In the genomic region with DNA sequence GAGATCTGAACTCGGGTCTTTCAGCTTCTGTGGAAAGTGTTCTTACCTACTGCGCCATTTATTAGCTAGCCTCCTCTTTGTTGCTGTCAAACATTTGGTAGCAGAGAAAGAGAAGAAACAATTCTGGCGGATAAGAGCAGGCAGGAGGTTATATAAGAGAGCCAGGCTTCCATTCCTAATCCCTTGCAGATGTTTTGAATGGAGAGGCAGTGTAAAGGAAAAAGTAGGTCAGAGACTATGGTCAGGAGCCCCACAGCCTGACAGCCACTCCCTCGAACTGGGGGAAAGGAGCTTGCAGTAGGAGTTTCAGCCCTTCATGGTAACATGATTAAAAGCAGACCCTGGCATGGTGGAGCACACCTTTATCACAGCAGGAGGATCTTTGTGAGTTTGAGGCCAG, we compare ENCODE assay signal across 26 mouse cellular contexts. TPM values are rescaled to one million over a fixed set of nuclear protein-coding genes. Genes with fewer than 3 reads are reported as not detected.
A peak's percentile ranks its signal among the peaks of the same experiment; 100 is the strongest.
DNase-seq lines count a peak whose midpoint lies in the region; ATAC-seq lines count a peak whose summit lies in the region.
"Had no signal": no experiment of that assay in that cellular context is flagged by ENCODE, and none has a peak within 500 bp of the region (broad histone marks: within the 10 kb centered on the region; RNA-seq: fewer than 3 reads in every experiment).

No protein-coding gene starts in this region.

- no peaks in the 10 kb centered on the region for H3K27me3 ChIP-seq in forebrain, embryonic 13.5 days
- H3K27me3 ChIP-seq in forebrain, embryonic 16.5 days (replicated peaks; ENCODE audit: control insufficient read depth, insufficient read depth, low read length), result no peaks in the 10 kb centered on the region
- no peaks in the 10 kb centered on the region for H3K27me3 ChIP-seq in embryonic facial prominence, embryonic 15.5 days
- H3K27me3 ChIP-seq in hindbrain, embryonic 12.5 days, result no peaks in the 10 kb centered on the region
- H3K27me3 ChIP-seq: heart, embryonic 15.5 days had no signal

- peaks cover 19% of the 10 kb centered on the region for H3K36me3 ChIP-seq in forebrain, embryonic 13.5 days (ENCODE audit: poor library complexity, severe bottlenecking)
- H3K36me3 ChIP-seq in forebrain, embryonic 16.5 days (ENCODE audit: control insufficient read depth, insufficient read depth), result 0 out of 2 replicates have a peak, but pooled peaks cover 2% of the 10 kb centered on the region
- H3K36me3 ChIP-seq in embryonic facial prominence, embryonic 15.5 days, result peaks cover 14% of the 10 kb centered on the region
- peaks cover 15% of the 10 kb centered on the region for H3K36me3 ChIP-seq in hindbrain, embryonic 12.5 days

- H3K4me2 ChIP-seq in forebrain, embryonic 13.5 days, result no peak overlapping the region
- H3K4me2 ChIP-seq in forebrain, embryonic 16.5 days (ENCODE audit: low read length), result no peak overlapping the region
- H3K4me2 ChIP-seq in embryonic facial prominence, embryonic 15.5 days (replicated peaks), result no peak overlapping the region
- H3K4me2 ChIP-seq in hindbrain, embryonic 12.5 days (replicated peaks), result no peak overlapping the region
- H3K4me2 ChIP-seq: heart, embryonic 15.5 days; liver, embryonic 11.5 days; lung, embryonic 14.5 days had no signal

- H3K9ac ChIP-seq in forebrain, embryonic 13.5 days, result peak overlapping the region; percentile 31; the same call in 1 of the 2 replicates
- H3K9ac ChIP-seq in forebrain, embryonic 16.5 days (replicated peaks; ENCODE audit: low read depth, low read length), result no peak overlapping the region
- H3K9ac ChIP-seq in embryonic facial prominence, embryonic 15.5 days, result no peak overlapping the region
- H3K9ac ChIP-seq in hindbrain, embryonic 12.5 days, result no peak overlapping the region
- H3K9ac ChIP-seq: heart, embryonic 15.5 days; lung, embryonic 14.5 days had no signal

- WGBS in forebrain, embryonic 13.5 days, result 31% methylated on average over 4 of the region's 4 CpGs
- 35% methylated on average over 4 of the region's 4 CpGs for WGBS in forebrain, embryonic 16.5 days
- 40% methylated on average over 4 of the region's 4 CpGs for WGBS in embryonic facial prominence, embryonic 15.5 days
- WGBS in hindbrain, embryonic 12.5 days, result 74% methylated on average over 4 of the region's 4 CpGs

- no peak overlapping the region for H3K4me3 ChIP-seq in forebrain, embryonic 13.5 days
- no peak overlapping the region for H3K4me3 ChIP-seq in forebrain, embryonic 16.5 days (replicated peaks; ENCODE audit: low read length)
- H3K4me3 ChIP-seq in embryonic facial prominence, embryonic 15.5 days (replicated peaks), result no peak overlapping the region
- no peak overlapping the region for H3K4me3 ChIP-seq in hindbrain, embryonic 12.5 days
- H3K4me3 ChIP-seq: erythroblast, embryonic 14.5 days; heart, embryonic 15.5 days had no signal

- peak; percentile 29 for DNase-seq in brain, adult 2 months (ENCODE audit: low read depth, low spot score)
- peak; percentile 32 for DNase-seq in retina, postnatal 1 day
- DNase-seq in lung, postnatal 25 days (ENCODE audit: low spot score), result no peak
- DNase-seq: adrenal gland, adult 2 months; cerebellum, adult 9-11 months; gastrocnemius, postnatal 14 days; heart, adult 18-20 months; heart, postnatal 4 days; kidney, postnatal 36 days; lung, embryonic 14.5 days; lung, postnatal 4 days; thymus, postnatal 36 days had no signal

- ATAC-seq in forebrain, embryonic 13.5 days, result no peak
- ATAC-seq in forebrain, embryonic 16.5 days, result no peak
- no peak for ATAC-seq in embryonic facial prominence, embryonic 15.5 days (ENCODE audit: insufficient number of reproducible peaks, low FRiP score, low TSS enrichment, low read depth)
- no peak for ATAC-seq in hindbrain, embryonic 12.5 days (ENCODE audit: low FRiP score)
- ATAC-seq: hindbrain, embryonic 16.5 days; intestine, embryonic 16.5 days had no signal

- H3K27ac ChIP-seq in forebrain, embryonic 13.5 days, result no peak overlapping the region
- no peak overlapping the region for H3K27ac ChIP-seq in forebrain, embryonic 16.5 days (ENCODE audit: low read length)
- H3K27ac ChIP-seq in embryonic facial prominence, embryonic 15.5 days (replicated peaks), result peak overlapping the region; percentile 52; the same call in 1 of the 2 replicates
- no peak overlapping the region for H3K27ac ChIP-seq in hindbrain, embryonic 12.5 days
- H3K27ac ChIP-seq: heart, embryonic 15.5 days had no signal

- peaks cover 25% of the 10 kb centered on the region for H3K4me1 ChIP-seq in forebrain, embryonic 13.5 days
- H3K4me1 ChIP-seq in forebrain, embryonic 16.5 days (replicated peaks; ENCODE audit: control insufficient read depth, insufficient read depth, low read length), result peaks cover 7% of the 10 kb centered on the region
- peaks cover 21% of the 10 kb centered on the region for H3K4me1 ChIP-seq in embryonic facial prominence, embryonic 15.5 days
- H3K4me1 ChIP-seq in hindbrain, embryonic 12.5 days, result peaks cover 10% of the 10 kb centered on the region

- H3K9me3 ChIP-seq in forebrain, embryonic 13.5 days (replicated peaks), result no peaks in the 10 kb centered on the region
- H3K9me3 ChIP-seq in forebrain, embryonic 16.5 days (ENCODE audit: control insufficient read depth, low read length), result no peaks in the 10 kb centered on the region
- no peaks in the 10 kb centered on the region for H3K9me3 ChIP-seq in embryonic facial prominence, embryonic 15.5 days (replicated peaks)
- H3K9me3 ChIP-seq in hindbrain, embryonic 12.5 days (replicated peaks), result no peaks in the 10 kb centered on the region
- H3K9me3 ChIP-seq: heart, embryonic 15.5 days had no signal

RNA-seq across cellular contexts. Expression of a gene that starts 4.5 kb away (rescaled TPM):
- polyA plus RNA-seq in forebrain, embryonic 13.5 days (2015; fragmentation: Nextera tagmentation; extraction: Ambion mirVana), result 52.9 and 62.1 TPM in 2 replicates
- 29.4 and 32.2 TPM in 2 replicates for polyA plus RNA-seq in forebrain, embryonic 16.5 days (2015; fragmentation: Nextera tagmentation; extraction: Ambion mirVana)
- polyA plus RNA-seq in embryonic facial prominence, embryonic 15.5 days (2015; fragmentation: Nextera tagmentation; extraction: Ambion mirVana), result 43.8 and 48.1 TPM in 2 replicates
- polyA plus RNA-seq in hindbrain, embryonic 12.5 days (2016; fragmentation: Nextera tagmentation; extraction: Ambion mirVana), result 46.2 and 53.7 TPM in 2 replicates

RNA-seq across cellular contexts. Expression of a gene that starts 10.7 kb away (rescaled TPM):
- polyA plus RNA-seq in forebrain, embryonic 13.5 days (2015; fragmentation: Nextera tagmentation; extraction: Ambion mirVana), result 0.13 and 0.21 TPM in 2 replicates
- not detected in 2 replicates for polyA plus RNA-seq in forebrain, embryonic 16.5 days (2015; fragmentation: Nextera tagmentation; extraction: Ambion mirVana)
- 0.23 and 0.28 TPM in 2 replicates for polyA plus RNA-seq in embryonic facial prominence, embryonic 15.5 days (2015; fragmentation: Nextera tagmentation; extraction: Ambion mirVana)
- not detected in 2 replicates for polyA plus RNA-seq in hindbrain, embryonic 12.5 days (2016; fragmentation: Nextera tagmentation; extraction: Ambion mirVana)
- polyA plus RNA-seq: adrenal gland, adult 2 months; C2C12; cortical plate, adult 2 months; erythroblast, embryonic 14.5 days; heart, embryonic 15.5 days; kidney, embryonic 14.5 days; lung, embryonic 14.5 days; midbrain, postnatal 0 days; small intestine, adult 2 months had no signal

RNA-seq across cellular contexts. Expression of a gene that starts 17.6 kb away (rescaled TPM):
- 0.27 and 0.33 TPM in 2 replicates for polyA plus RNA-seq in forebrain, embryonic 13.5 days (2015; fragmentation: Nextera tagmentation; extraction: Ambion mirVana)
- polyA plus RNA-seq in forebrain, embryonic 16.5 days (2015; fragmentation: Nextera tagmentation; extraction: Ambion mirVana), result not detected in 2 replicates
- polyA plus RNA-seq in embryonic facial prominence, embryonic 15.5 days (2015; fragmentation: Nextera tagmentation; extraction: Ambion mirVana), result 0.27 TPM in 1 of 2 replicates, not detected in the other
- polyA plus RNA-seq in hindbrain, embryonic 12.5 days (2016; fragmentation: Nextera tagmentation; extraction: Ambion mirVana), result 0.34 and 0.40 TPM in 2 replicates
- polyA plus RNA-seq: cortical plate, adult 2 months; midbrain, postnatal 0 days; small intestine, adult 2 months had no signal

RNA-seq across cellular contexts. Expression of a gene that starts 24.7 kb away (rescaled TPM):
- polyA plus RNA-seq in forebrain, embryonic 13.5 days (2015; fragmentation: Nextera tagmentation; extraction: Ambion mirVana), result 17.9 and 19.1 TPM in 2 replicates
- 16.6 and 18.0 TPM in 2 replicates for polyA plus RNA-seq in forebrain, embryonic 16.5 days (2015; fragmentation: Nextera tagmentation; extraction: Ambion mirVana)
- 30.8 TPM in 2 replicates for polyA plus RNA-seq in embryonic facial prominence, embryonic 15.5 days (2015; fragmentation: Nextera tagmentation; extraction: Ambion mirVana)
- polyA plus RNA-seq in hindbrain, embryonic 12.5 days (2016; fragmentation: Nextera tagmentation; extraction: Ambion mirVana), result 24.5 and 25.6 TPM in 2 replicates

RNA-seq across cellular contexts. Expression of a gene that starts 32.1 kb away (rescaled TPM):
- 0.14 TPM in 1 of 2 replicates, not detected in the other for polyA plus RNA-seq in forebrain, embryonic 13.5 days (2015; fragmentation: Nextera tagmentation; extraction: Ambion mirVana)
- not detected in 2 replicates for polyA plus RNA-seq in forebrain, embryonic 16.5 days (2015; fragmentation: Nextera tagmentation; extraction: Ambion mirVana)
- polyA plus RNA-seq in embryonic facial prominence, embryonic 15.5 days (2015; fragmentation: Nextera tagmentation; extraction: Ambion mirVana), result not detected in 2 replicates
- polyA plus RNA-seq in hindbrain, embryonic 12.5 days (2016; fragmentation: Nextera tagmentation; extraction: Ambion mirVana), result not detected in 2 replicates
- polyA plus RNA-seq: C2C12; erythroblast, embryonic 14.5 days; kidney, embryonic 14.5 days; lung, embryonic 14.5 days; small intestine, adult 2 months had no signal
